Mouse (Mus musculus): ENCODE measurements around the gene Bud23. TPM values are rescaled to one million over a fixed set of nuclear protein-coding genes. Genes with fewer than 3 reads are reported as not detected.

Gene Bud23
- polyA plus RNA-seq, 1 experiment from 2014 or later: 143 TPM

DNA sequence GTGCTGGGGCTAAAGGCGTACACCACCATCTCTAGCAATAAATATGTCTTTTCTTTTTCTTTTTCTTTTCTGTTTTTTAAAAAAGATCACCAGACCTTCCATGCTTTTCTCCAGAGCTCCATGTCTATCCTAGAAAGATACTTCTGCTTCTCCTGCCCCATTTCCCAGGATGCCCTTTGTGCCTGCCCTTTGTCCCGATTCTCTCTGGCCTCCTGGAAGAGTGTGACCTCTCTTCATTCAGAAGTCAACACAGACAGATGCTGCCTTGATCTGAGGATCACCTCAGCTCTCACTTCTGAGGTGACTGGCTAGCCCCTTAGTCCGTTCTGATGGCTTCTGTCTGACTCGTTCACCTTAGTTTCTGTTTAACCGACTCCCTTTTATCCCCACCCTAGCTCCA, 15.8 kb upstream of the Bud23 start:
- H3K9me3 ChIP-seq: no peaks in the 10 kb centered on the region
- H3K9ac ChIP-seq: no peak overlapping the region
- no peak for ATAC-seq (ENCODE audit: low FRiP score, low read depth)
- H3K27ac ChIP-seq: no peak overlapping the region
- 85% methylated on average over 5 of the region's 5 CpGs for WGBS
- no peak overlapping the region for H3K4me2 ChIP-seq (replicated peaks)
- peaks cover 9% of the 10 kb centered on the region for H3K36me3 ChIP-seq
- peaks cover 7% of the 10 kb centered on the region; the same call in 1 of the 2 replicates for H3K27me3 ChIP-seq
- H3K4me1 ChIP-seq: peaks cover 12% of the 10 kb centered on the region
- H3K4me3 ChIP-seq: no peak overlapping the region

DNA sequence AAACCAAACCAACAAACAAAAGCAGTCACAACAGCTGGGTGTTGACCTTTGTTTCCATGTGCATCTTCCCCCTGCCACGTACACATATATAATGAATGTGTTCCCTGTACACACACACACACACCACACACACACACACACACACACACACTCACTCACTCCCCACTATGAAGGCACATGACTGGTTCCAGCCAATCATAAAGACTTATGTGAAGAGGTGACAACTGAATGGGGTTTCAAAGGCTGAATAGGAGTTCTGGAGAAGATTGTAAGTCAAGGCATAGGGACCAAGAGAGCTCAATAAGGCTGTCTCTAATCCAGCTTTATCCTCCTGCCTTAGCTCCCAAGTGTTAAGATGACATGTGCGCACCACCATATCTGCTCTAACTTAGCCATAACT, 14.8 kb upstream of the Bud23 start:
- peaks cover 13% of the 10 kb centered on the region for H3K36me3 ChIP-seq
- WGBS: 98% methylated on average over 2 of the region's 2 CpGs
- no peak for ATAC-seq (ENCODE audit: low FRiP score, low read depth)
- no peak overlapping the region for H3K4me2 ChIP-seq (replicated peaks)
- H3K9ac ChIP-seq: no peak overlapping the region
- peaks cover 7% of the 10 kb centered on the region; the same call in 1 of the 2 replicates for H3K27me3 ChIP-seq
- no peak overlapping the region for H3K27ac ChIP-seq
- H3K4me1 ChIP-seq: peaks cover 12% of the 10 kb centered on the region
- H3K9me3 ChIP-seq: no peaks in the 10 kb centered on the region
- H3K4me3 ChIP-seq: no peak overlapping the region

- Histone ChIP-seq H3K9me3 (no peaks in the 10 kb centered on the region), H3K27ac (no peak overlapping the region), H3K9ac (peak overlapping the region; percentile 98; the same call in 1 of the 2 replicates), H3K27me3 (peaks cover 7% of the 10 kb centered on the region; the same call in 1 of the 2 replicates), H3K4me1 (peaks cover 21% of the 10 kb centered on the region), H3K4me3 (peak overlapping the region; percentile 95), H3K36me3 (peaks cover 24% of the 10 kb centered on the region), H3K4me2 (replicated peaks) (peak overlapping the region; percentile 76)
- 2% methylated on average over 11 of the region's 11 CpGs for WGBS
- ATAC-seq (ENCODE audit: low FRiP score, low read depth): peak; percentile 68
Measured at GRCm38 (mm10) chr5:135078482-135078810, 13.7 kb upstream of the Bud23 start.

GRCm38 (mm10) chr5:135077564-135078481, 13.1 kb upstream of the Bud23 start, which contains the start of gene Vps37d:
Vps37d (minus strand) TSS chr5:135078266.
- Histone ChIP-seq H3K4me2 (replicated peaks) (peak within 1 kb of the TSS; percentile 76), H3K4me1 (peaks cover 24% of the 10 kb centered on the region), H3K36me3 (peaks cover 30% of the 10 kb centered on the region), H3K27ac (peak within 1 kb of the TSS; percentile 83), H3K9me3 (no peaks in the 10 kb centered on the region), H3K9ac (peak within 1 kb of the TSS; percentile 98), H3K27me3 (peaks cover 7% of the 10 kb centered on the region; the same call in 1 of the 2 replicates), H3K4me3 (peak within 1 kb of the TSS; percentile 95)
- WGBS: under 1% methylated on average over 61 of the region's 83 CpGs
- peak; percentile 85 for ATAC-seq (ENCODE audit: low FRiP score, low read depth)

GRCm38 (mm10) chr5:135076931-135077505, 12.3 kb upstream of the Bud23 start:
- peak overlapping the region; percentile 83 for H3K27ac ChIP-seq
- H3K9me3 ChIP-seq: no peaks in the 10 kb centered on the region
- peaks cover 7% of the 10 kb centered on the region; the same call in 1 of the 2 replicates for H3K27me3 ChIP-seq
- H3K4me2 ChIP-seq (replicated peaks): peak overlapping the region; percentile 76
- 16% methylated on average over 14 of the region's 14 CpGs for WGBS
- H3K4me1 ChIP-seq: peaks cover 24% of the 10 kb centered on the region
- peaks cover 38% of the 10 kb centered on the region for H3K36me3 ChIP-seq
- H3K4me3 ChIP-seq: peak overlapping the region; percentile 95
- peak; percentile 21; the same call in 1 of the 2 replicates for ATAC-seq (ENCODE audit: low FRiP score, low read depth)
- H3K9ac ChIP-seq: peak overlapping the region; percentile 98

GRCm38 (mm10) chr5:135076368-135076767, 11.6 kb upstream of the Bud23 start:
- WGBS: 87% methylated on average over 14 of the region's 14 CpGs

DNA sequence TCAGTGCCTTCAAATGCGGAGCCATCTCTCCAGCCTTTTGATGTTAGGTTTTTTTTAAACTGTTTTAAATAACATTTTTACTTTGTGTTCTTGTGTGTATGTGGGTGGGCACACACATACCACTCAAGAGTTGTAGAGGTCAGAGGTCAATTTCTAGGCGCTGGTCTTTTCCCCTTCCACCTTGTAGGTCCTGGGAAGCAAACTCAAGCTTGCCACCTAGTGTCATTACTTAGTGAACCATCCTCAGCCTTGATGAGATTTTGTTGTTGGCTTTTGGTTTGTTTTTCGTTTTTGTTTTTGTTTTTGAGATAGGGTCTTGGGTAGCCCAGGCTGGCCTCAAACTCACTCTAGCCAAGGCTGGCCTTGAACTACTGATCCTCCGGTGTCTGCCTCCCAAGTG, 10.9 kb upstream of the Bud23 start:
- Histone ChIP-seq H3K9ac (no peak overlapping the region), H3K4me1 (peaks cover 24% of the 10 kb centered on the region), H3K27ac (no peak overlapping the region), H3K27me3 (peaks cover 7% of the 10 kb centered on the region; the same call in 1 of the 2 replicates), H3K4me3 (no peak overlapping the region), H3K36me3 (peaks cover 48% of the 10 kb centered on the region), H3K9me3 (no peaks in the 10 kb centered on the region), H3K4me2 (replicated peaks) (no peak overlapping the region)
- ATAC-seq (ENCODE audit: low FRiP score, low read depth): no peak
- 72% methylated on average over 4 of the region's 4 CpGs for WGBS

More at GRCm38 (mm10) chr5:135076368-135076767, 11.6 kb upstream of the Bud23 start:
- Histone ChIP-seq H3K4me2 (replicated peaks) (peak overlapping the region; percentile 76), H3K36me3 (peaks cover 45% of the 10 kb centered on the region), H3K27ac (no peak overlapping the region), H3K9ac (no peak overlapping the region), H3K27me3 (peaks cover 7% of the 10 kb centered on the region; the same call in 1 of the 2 replicates), H3K9me3 (no peaks in the 10 kb centered on the region), H3K4me3 (peak overlapping the region; percentile 95; the same call in 1 of the 2 replicates), H3K4me1 (peaks cover 24% of the 10 kb centered on the region)
- no peak for ATAC-seq (ENCODE audit: low FRiP score, low read depth)

- 21% methylated on average over 25 of the region's 26 CpGs for WGBS
- peak overlapping the region; percentile 32 for H3K4me2 ChIP-seq (replicated peaks)
- H3K9ac ChIP-seq: peak overlapping the region; percentile 54
- H3K4me3 ChIP-seq: no peak overlapping the region
- H3K9me3 ChIP-seq: no peaks in the 10 kb centered on the region
- H3K27ac ChIP-seq: no peak overlapping the region
- ATAC-seq (ENCODE audit: low FRiP score, low read depth): no peak
- H3K36me3 ChIP-seq: peaks cover 48% of the 10 kb centered on the region
- H3K27me3 ChIP-seq: no peaks in the 10 kb centered on the region
- peaks cover 24% of the 10 kb centered on the region for H3K4me1 ChIP-seq
Measured at GRCm38 (mm10) chr5:135073349-135074150, 8.8 kb upstream of the Bud23 start.

- peaks cover 24% of the 10 kb centered on the region for H3K4me1 ChIP-seq
- no peak overlapping the region for H3K4me3 ChIP-seq
- 74% methylated on average over 6 of the region's 6 CpGs for WGBS
- H3K27ac ChIP-seq: no peak overlapping the region
- H3K36me3 ChIP-seq: peaks cover 56% of the 10 kb centered on the region
- H3K9me3 ChIP-seq: no peaks in the 10 kb centered on the region
- H3K9ac ChIP-seq: no peak overlapping the region
- no peak overlapping the region for H3K4me2 ChIP-seq (replicated peaks)
- H3K27me3 ChIP-seq: no peaks in the 10 kb centered on the region
- ATAC-seq (ENCODE audit: low FRiP score, low read depth): no peak
Measured at GRCm38 (mm10) chr5:135072720-135073119, 8.0 kb upstream of the Bud23 start.

DNA sequence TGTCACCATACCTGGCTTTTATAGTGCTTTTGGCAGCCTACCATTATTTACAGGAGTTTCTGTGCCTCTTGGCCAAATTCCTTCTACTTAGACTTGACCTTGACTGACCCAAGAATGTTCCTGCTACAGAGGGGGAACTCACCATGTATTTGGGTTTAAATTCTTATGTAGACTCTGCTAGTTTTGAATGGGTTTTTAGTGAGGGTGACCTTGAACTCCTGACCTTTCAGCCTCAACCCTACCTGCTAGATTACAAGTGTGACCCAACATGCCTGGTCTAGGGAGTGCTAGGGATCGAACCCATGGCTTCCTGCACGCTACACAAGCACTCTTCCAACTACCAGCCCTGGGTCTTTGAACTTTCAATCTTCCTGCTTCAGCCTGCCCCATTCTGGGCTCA, 7.3 kb upstream of the Bud23 start:
- Histone ChIP-seq H3K27ac (no peak overlapping the region), H3K4me1 (peaks cover 22% of the 10 kb centered on the region), H3K4me2 (replicated peaks) (no peak overlapping the region), H3K9me3 (no peaks in the 10 kb centered on the region), H3K9ac (no peak overlapping the region), H3K36me3 (peaks cover 63% of the 10 kb centered on the region), H3K27me3 (no peaks in the 10 kb centered on the region), H3K4me3 (no peak overlapping the region)
- ATAC-seq (ENCODE audit: low FRiP score, low read depth): no peak
- WGBS: 90% methylated on average over 2 of the region's 2 CpGs

- Histone ChIP-seq H3K36me3 (peaks cover 66% of the 10 kb centered on the region), H3K4me3 (no peak overlapping the region), H3K27ac (no peak overlapping the region), H3K9ac (no peak overlapping the region), H3K27me3 (no peaks in the 10 kb centered on the region), H3K4me1 (peaks cover 18% of the 10 kb centered on the region), H3K4me2 (replicated peaks) (no peak overlapping the region), H3K9me3 (no peaks in the 10 kb centered on the region)
- ATAC-seq (ENCODE audit: low FRiP score, low read depth): no peak
- 88% methylated on average over 3 of the region's 3 CpGs for WGBS
Measured at GRCm38 (mm10) chr5:135070448-135070847, 5.7 kb upstream of the Bud23 start.
